Mouse (Mus musculus) adrenal gland, adult 2 months (tissue): ENCODE data around the gene Foxc2. TPM values are rescaled to one million over a fixed set of nuclear protein-coding genes. Genes with fewer than 3 reads are reported as not detected.

Source experiments
- DNase-seq: peaks from one replicate; pipeline ENCODE4 v3.0.0; 2021
- long read RNA-seq: library from polyadenylated mRNA; stranded (forward); transcript quantifications from one replicate; pipeline ENCODE4 v2.0.0, GENCODE M21; 2021
- polyA plus RNA-seq: library from polyadenylated mRNA; depleted of rRNA; stranded (reverse); fragments of >200 nt; gene quantifications from 2 replicates; pipeline ENCODE4 v1.2.3, GENCODE M21; 2012; rRNA removed
- total RNA-seq, 2 experiments: library from RNA; stranded (reverse); gene quantifications; 2 replicates each; pipeline ENCODE4 v1.2.3; 2021

The Foxc2 gene
- 1 to 10 TPM; 3.3 to 6.3 TPM for total RNA-seq
- polyA plus RNA-seq, result 14.4 and 15.2 TPM in 2 replicates
- long read RNA-seq, partial matches to known transcripts, result 0 of 4 reads
- long read RNA-seq, other reads (novel, unspliced or antisense), result 0 of 4 reads

DNA sequence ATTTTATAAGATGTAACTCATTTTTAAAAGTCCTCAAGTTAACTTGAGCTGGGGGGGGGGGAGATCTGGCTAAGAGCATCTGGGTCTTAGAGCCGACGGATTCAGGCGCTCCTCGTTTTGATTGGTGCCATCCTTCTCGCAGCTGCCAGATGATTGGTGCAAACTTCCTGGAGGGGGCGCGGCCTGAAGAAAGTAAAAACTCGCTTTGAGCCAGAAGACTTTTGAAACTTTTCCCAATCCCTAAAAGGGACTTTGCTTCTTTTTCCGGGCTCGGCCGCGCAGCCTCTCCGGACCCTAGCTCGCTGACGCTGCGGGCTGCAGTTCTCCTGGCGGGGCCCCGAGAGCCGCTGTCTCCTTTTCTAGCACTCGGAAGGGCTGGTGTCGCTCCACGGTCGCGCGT lies at the start of gene Foxc2:
Gene Foxc2, plus strand, starts transcription at position 224 of the 400 bp plus-strand sequence.
- DNase-seq, result peak; percentile 91

DNA sequence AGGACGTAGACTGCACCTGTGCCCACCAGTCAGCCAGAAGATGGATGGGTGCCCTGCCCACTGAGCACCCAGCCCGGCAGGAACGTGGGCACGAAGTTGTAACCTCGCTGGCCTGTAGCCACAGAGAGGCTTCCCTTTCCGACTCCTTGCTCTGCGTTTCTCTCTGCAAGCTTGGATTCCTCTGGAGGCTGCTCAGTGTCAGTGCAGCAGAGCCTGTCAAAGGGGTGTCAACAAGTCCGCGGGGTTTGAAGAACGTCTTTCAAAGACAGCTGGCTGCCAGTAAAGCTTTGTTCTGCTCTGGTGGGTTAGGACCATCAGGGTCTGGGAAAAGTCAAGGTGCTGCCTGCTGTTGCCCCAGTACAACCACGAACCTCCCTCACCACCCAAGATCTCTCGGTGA lies 44.5 kb upstream of the Foxc2 start:
- DNase-seq, result no peak

DNA sequence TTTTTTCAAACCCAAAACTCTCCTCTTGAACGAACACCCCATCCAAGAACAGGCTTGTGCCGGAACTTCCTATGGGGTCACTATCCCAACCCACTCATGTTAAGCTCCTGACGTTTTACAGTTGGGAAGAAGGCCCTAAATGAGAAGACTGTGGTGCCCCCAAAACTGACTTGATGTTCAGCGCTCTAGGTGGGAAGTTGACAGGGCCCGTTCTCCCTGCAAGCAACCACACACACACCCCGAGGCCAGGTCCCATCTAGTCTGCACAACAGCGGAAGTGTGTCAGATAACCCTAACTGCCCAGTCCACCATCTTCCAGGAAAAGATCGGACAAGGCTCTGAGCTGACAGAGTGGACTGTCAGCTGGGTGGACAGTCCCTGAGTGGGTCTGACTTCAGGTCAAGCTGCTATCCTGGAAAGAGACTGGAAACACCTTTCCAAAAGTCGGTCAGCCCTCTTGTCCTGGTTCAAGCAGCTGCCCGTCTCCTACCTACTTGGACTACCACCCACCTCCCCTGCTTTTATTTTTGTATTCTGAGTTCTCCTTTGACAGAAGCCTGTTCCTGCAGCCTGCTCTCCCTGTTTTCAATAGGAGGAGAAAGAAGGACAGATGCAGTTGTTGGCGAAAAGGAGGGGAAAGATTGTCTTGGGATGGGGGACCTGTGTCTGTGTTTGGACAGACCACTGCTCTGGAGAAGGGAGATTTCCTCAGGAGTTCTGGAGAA lies 43.4 kb upstream of the Foxc2 start:
- DNase-seq, result no peak

DNA sequence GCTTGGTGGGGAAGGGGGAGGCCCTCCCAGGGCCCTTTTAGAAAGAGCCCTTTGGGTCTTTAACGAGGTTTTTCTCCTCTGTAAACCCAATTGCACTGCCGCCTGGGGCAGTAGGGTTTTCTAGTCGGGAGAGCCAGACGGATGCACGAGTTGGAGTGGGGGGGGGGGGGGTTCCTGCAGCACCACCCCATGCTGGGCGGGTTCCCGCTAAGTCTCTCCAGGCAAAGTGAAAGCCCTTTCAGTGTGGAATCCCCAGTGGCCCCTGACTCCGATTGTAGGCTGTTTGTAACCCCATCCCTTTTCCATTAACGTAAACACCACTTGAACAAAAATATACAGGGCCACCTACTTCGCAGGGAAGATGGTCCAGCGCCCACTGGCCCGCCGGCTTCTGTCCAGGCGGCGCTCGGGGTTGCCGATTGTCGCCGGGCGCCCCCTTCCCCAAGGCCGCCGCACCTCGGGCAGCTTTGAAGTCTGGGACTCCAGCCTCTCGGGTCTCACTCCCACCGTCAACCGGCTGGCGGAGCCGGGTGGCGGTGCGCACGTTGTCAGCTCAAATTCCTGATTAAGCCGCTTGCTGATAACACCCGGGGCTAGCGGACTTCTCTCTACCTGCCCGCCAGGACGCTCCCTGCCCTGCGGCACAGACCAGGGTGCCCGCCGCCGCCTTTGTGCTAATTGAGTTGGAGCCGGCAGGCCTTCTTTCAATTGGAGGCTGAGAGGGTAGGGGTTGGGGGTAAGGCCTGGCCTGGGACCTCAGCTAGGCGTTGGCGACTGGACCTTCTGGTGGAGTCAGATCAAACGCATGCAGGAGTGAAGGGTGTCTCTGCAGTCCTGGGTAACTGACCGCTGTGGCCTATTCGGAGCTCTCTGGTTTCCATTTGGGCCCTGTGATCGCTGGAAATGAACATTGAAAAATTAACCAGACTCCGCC lies 42.5 kb upstream of the Foxc2 start:
- no peak for DNase-seq

DNA sequence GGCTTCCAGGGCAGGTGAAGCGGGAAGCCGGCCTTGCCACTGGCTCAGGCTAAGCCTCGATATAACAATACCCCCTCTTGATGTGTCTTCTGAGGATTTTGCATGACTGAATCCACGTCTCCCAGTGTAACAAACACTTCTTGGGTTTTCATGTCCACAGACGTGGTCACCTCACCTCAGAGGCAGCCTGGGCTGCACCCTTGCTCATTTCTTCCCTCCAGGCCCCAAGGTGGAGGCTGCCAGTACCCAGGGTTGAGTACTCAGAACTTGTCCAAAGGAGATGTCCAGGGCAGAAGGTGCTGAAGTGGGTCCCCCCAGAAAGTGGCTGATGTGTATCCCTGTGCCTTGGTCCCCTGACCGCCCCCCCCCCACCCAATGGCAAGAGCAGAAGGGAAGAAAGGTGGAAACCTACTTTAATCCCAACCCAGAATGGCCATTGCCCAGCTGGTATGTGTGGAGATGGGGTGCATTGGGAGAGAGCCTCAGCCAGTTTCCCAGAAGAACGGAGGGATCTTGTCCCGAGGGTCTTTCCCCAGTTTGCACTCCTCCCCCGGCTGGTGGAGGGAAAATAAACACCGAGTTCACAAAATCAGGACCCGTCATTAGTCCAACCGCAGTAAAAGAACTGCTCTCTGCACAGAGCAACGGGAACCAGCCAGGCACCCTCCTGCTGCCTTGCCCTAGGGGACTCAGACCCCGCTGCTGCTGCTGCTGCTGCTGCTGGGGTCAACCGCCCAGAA lies 41.7 kb upstream of the Foxc2 start:
- no peak for DNase-seq

DNA sequence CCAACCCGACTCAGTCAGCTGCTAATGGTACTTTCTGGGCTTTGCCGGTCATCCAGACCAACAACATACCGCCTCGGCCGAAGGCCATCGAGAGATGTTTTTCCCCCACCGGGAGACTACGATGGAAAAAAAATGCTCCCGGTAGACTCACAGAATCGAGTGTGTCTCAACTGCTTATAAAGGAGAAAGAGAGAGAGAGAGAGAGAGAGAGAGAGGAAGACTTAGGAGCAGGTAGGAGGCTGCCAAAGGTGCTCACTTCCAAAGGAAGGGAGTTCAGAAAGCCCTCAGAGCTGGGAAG lies 41.2 kb upstream of the Foxc2 start:
- DNase-seq, result no peak

DNA sequence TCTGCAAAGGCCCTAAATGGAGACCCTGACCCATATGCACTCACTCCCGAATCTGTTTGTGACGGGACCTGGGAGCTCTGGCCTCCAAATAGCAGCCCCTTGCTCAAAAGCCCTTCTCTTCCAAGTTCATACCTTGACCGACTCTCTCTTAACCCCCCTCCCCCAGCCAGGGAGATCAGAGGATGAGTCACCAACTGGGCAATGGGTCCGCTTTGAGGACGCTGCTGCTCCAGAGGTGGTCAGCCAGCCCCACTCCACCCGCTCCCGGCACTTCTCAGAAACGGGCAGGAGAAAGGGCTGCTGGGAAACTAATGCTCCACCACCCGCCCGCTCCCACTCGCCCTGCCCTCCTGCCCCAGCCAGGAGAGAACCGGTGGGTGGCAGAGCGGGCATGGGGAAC lies 40.0 kb upstream of the Foxc2 start:
- DNase-seq, result peak; percentile 23

DNA sequence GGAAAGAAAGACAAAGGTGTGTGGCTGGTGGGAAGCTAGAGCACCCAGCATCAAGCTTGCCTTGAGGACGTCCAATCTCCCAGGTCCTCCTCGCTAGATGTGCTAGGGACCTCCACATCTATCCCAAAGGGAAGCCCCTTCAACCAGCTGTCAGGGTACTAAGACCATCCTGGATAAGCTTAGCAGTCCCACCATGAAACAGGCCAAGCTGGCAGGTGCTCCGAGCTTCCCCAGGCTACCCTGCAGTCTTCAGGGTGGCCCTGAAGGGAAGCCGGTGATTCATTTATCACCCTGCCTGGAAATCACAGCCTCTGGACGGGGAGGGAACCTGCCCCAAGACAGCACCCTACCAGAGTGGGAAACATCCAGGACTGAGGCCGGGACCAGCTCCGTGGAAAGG lies 39.4 kb upstream of the Foxc2 start:
- no peak for DNase-seq

DNA sequence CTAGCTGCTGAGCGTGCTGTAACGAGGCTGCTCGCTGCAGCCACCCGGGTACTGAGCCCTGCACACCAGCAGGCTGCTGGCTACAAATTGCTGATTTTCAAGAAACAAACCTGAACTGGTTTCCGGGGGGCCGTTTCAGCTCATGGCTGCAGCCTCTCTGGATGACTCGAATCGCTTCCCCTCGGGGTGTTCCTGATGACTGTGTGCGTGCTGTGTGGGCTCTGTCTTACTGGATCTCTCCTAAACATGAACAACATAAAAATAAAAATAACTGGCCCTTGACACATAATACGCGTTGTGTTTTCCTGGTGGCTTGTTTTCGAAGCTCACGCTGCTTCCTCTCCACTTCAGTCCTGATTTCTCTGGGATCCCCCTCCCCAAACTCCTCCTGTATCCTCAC lies 37.2 kb upstream of the Foxc2 start:
- no peak for DNase-seq

DNA sequence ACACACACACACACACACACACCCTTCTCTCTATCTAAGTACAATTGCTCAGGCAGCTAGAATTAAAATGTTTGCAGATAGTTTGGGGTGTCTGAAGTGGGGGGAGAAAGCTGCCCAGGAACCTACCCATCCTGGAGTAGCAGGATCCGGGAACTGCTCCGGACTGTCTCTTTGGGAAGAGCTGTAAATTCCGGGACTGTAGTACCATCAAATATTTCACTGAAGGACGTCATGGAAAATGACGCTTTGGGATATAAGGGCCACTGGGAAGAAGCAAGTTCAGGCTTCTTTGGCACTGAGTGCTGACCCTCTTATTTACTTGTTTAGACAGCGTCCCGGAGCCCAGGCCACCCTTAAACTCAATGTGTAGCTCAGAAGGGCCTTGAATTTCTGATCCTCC lies 36.8 kb upstream of the Foxc2 start:
- no peak for DNase-seq

DNA sequence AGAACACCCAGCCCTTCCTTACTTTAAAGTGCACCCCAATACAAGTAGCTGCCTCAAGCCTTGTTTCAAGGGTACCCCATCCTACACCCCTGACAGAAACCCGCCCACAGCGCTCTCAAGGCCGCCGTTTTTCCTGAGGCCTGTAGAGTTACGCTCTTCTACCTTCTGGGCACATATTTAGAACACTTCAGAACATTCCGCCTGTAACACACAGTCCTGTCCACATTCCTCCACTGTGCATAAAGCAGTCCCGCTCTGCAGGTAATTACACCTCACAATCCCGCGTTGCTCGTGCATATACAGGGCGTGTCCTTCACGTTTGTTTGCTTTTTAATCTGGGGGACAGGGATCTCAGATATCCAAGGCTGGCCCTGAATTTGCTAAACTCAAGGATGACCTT lies 36.0 kb upstream of the Foxc2 start:
- no peak for DNase-seq

DNA sequence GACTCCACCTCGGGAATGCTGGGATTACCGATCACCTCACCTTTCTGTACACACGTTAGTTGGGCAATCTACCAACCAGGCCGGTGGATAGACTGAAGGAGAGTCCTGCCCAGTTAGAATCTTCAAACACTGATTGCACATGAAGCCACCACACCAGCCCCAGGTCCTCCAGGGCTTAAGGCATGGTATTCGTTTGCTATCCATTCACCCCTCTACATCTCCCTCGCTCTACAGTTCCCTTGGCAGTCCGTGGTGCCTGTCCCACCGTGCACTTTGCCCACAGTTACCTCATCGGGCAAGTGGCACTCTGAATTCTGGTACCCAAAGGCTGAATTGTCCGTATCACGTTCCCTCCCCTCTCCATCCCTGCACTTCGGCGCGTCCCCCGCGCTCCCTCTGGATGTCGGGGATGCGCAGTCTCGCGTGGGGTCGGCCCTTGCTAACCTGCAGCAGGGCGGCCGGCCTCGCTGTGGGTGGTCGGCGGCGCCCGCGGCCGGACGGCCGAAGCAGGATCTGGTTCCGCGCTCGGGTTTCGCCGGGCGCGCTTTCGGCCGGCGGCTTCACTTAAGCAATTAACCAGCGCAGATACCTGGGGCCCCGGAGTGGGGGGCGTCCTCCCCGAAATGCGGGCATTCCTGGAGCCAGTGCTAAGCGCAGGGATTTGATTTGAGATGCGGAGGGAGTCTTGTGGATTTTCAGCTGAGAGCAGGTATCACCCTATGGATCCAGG lies 35.4 kb upstream of the Foxc2 start:
- no peak for DNase-seq

DNA sequence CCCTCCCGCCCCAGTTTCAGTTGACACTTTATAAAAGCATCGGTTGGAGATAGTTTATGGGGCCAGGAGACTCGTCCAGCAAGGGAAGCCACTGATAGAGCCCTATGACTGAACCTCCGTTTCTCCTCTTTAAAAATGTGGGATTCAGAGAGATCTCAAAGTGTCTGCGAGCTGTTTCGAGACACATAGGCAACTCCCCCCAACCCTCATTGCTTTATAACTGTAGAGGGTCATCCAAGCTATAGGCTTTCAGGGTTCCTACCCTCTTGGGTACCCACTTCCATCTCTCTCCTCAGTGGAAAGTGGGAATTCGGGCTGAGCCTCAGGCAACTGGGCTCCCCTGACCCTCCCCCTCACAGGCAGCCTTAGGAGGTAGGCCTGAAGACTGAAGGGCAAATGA lies 34.6 kb upstream of the Foxc2 start:
- DNase-seq, result no peak

DNA sequence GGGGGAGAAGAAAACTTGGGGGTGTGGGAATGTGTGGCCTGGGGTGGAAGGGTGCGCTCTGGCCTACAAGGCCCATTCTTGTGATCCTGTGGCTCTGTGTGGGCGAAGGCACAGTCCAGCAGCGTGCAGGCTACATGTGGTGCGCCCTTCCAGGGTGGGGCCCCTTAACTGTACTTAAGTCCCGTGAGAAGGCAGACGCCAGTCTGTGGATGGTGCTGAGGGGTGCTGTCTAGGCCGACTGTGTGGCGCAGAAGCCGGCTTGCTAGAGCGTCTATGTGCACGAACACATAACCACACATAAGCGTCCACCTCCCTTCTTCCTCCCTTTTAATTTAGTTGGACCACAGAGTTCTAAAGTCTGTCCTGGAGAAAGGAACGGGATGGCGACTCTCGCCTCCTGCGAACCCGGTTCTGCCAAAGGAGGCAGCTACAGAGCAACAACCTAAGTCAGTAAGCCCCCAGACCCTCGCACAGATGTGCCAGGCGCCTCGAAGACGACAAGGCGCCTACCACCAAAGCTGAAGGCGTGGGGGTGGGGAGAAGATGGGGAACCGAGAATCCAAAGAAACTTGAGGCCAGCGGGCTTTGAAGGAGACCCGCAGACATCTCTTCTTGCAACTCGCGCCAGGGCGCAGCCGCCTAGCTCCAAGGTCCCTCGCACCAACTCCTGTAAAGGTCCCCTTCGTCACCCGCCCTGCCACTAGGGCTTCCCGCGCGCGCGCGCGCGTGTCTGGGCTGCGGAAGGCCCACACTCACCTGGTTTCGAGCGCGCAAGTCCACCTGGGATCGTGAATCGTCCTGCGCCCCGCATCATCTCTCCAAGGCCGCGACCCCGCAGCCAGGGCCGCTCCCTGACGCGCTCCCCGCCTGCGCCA lies 33.5 kb upstream of the Foxc2 start:
- peak; percentile 15 for DNase-seq

DNA sequence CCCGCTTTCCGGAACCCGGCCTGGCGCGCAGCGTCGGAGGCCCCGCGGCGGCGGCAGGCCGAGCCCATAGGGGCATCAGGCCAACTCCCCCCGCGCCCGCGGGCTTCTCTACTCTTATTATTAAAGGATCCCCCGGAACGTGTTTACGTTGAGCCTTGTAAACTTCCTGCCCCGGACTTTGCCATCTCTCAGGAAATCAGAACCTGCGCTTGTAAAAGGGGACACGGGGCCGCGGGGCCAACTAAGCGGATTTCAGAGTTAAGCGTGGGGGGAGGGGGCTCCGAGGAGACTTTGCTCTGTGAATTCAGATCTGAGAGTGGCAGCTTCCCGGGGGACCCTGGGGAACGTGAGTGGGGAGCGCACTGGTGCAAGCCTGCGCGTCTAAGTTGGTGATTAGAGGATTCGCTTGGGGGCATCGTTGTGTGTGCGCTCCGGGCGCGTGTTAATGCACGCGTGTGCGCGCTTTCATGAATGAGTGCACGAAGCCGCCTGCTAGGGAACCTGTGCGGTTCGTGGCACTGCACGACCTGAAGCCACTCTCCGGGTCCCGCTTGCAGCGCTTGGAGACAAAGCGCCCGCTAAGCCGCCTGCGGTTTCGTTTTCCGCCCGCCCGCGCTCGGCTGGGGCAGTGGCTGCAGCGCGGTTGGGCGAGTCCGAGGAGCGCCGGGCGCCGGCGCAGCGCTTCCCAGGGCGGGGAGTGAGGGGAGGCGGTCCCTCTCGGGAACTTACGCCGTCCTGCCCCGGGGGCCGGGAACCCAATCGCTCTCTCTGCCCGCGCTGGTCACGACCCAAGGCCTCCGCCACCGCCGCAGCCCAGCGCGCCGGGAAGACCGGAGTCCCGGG lies 32.7 kb upstream of the Foxc2 start:
- DNase-seq, result peak; percentile 85

DNA sequence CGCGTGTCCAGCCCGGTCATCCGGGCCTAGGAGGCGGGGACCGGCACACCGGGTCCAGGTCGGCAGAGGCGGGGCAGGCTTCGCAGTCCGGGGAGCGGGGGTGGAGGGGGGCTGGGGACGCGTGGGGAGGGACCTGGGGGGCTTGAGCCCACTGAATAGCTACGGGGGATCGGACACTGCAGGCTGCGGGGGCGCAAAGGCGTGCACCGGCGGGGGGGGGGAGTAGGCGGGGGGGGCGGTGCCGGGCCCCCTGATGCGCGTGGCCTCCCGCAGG lies 32.1 kb upstream of the Foxc2 start:
- no peak for DNase-seq

DNA sequence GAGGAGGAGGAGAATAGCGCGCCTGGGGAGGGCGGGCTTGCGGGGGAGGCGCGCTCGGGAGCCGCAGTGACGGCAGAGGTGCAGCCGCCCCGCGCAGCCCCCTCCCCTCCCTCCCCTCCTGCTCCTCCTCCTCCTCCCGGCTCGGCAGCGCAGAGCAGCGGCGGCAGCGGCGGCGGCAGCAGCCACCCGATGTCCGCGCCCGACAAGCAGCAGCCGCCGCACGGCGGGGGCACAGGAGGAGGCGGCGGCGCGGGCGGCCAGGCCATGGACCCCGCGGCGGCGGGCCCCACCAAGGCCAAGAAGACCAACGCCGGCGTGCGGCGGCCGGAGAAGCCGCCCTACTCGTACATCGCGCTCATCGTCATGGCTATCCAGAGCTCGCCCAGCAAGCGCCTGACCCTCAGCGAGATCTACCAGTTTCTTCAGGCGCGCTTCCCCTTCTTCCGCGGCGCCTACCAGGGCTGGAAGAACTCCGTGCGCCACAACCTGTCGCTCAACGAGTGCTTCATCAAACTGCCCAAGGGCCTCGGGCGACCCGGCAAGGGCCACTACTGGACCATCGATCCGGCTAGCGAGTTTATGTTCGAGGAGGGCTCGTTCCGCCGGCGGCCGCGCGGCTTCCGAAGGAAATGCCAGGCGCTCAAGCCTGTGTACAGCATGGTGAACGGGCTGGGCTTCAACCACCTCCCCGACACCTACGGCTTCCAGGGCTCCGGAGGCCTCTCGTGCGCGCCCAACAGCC lies 31.6 kb upstream of the Foxc2 start, which contains the start of gene Foxf1:
Gene Foxf1, plus strand, starts transcription at position 177 of the 742 bp plus-strand sequence.
- DNase-seq, result peak; percentile 41

DNA sequence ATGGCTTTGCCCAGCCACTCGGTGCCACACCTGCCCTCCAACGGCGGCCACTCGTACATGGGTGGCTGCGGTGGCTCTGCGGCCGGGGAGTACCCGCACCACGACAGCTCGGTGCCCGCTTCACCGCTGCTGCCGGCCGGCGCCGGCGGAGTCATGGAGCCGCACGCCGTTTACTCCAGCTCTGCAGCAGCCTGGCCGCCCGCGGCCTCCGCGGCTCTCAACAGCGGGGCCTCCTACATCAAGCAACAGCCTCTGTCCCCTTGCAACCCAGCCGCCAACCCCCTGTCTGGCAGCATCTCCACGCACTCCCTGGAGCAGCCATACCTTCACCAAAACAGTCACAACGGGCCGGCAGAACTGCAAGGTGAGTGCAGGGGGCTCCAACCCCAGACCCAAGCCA lies 31.0 kb upstream of the Foxc2 start:
- DNase-seq, result no peak

DNA sequence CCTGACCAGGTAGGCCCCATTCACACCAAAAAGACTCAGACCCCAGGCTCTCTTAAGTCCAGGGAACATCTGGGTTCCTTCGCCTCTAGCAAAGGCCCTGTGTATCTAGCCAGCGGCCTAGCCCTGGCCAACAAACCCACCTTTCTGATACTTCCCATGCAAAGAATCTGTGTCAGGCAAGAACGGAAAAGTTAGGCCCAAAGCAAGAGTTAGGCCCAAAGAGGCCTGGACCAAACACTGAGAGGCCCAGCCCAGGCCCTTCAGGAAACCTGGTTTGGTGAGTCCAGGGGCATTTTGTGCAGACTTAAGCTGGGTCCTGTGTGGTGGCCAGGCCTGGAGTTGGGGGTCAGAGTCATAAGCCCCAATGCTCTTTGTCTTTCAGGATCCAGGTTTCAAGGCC lies 30.4 kb upstream of the Foxc2 start:
- DNase-seq, result no peak
